Mouse (Mus musculus): ENCODE data around the gene Amot. TPM values are rescaled to one million over a fixed set of nuclear protein-coding genes. Genes with fewer than 3 reads are reported as not detected.

Amot gene
- polyA plus RNA-seq, 1 experiment from 2014 or later, result 0.44 TPM

GRCm38 (mm10) chrX:145497486-145497885, 7.5 kb downstream of the Amot start:
- no peak overlapping the region for H3K27ac ChIP-seq
- H3K79me2 ChIP-seq (ENCODE audit: inconsistent target), result no peaks in the 10 kb centered on the region
- H3K36me3 ChIP-seq (ENCODE audit: inconsistent target), result no peaks in the 10 kb centered on the region
- WGBS (ENCODE audit: missing documents), result 93% methylated on average over 6 of the region's 6 CpGs
- no peak overlapping the region for H3K4me3 ChIP-seq (ENCODE audit: inconsistent target)

GRCm38 (mm10) chrX:145495381-145495780, 9.6 kb downstream of the Amot start:
- no peaks in the 10 kb centered on the region for H3K36me3 ChIP-seq (ENCODE audit: inconsistent target)
- no peak overlapping the region for H3K4me3 ChIP-seq (ENCODE audit: inconsistent target)
- H3K79me2 ChIP-seq (ENCODE audit: inconsistent target), result no peaks in the 10 kb centered on the region
- 91% methylated on average over 4 of the region's 4 CpGs for WGBS (ENCODE audit: missing documents)
- H3K27ac ChIP-seq, result no peak overlapping the region

GRCm38 (mm10) chrX:145490821-145491220, 14.2 kb downstream of the Amot start:
- WGBS (ENCODE audit: missing documents), result 100% methylated on average over 1 of the region's 1 CpGs
- no peak overlapping the region for H3K4me3 ChIP-seq (ENCODE audit: inconsistent target)
- no peaks in the 10 kb centered on the region for H3K79me2 ChIP-seq (ENCODE audit: inconsistent target)
- H3K36me3 ChIP-seq (ENCODE audit: inconsistent target), result no peaks in the 10 kb centered on the region
- H3K27ac ChIP-seq, result no peak overlapping the region

- Histone ChIP-seq H3K27ac (no peak overlapping the region), H3K36me3 (ENCODE audit: inconsistent target) (no peaks in the 10 kb centered on the region), H3K4me3 (ENCODE audit: inconsistent target) (no peak overlapping the region), H3K79me2 (ENCODE audit: inconsistent target) (no peaks in the 10 kb centered on the region)
- 83% methylated on average over 3 of the region's 3 CpGs for WGBS (ENCODE audit: missing documents)
Measured at GRCm38 (mm10) chrX:145490417-145490816, 14.6 kb downstream of the Amot start.

GRCm38 (mm10) chrX:145489950-145490349, 15.0 kb downstream of the Amot start:
- Histone ChIP-seq H3K36me3 (ENCODE audit: inconsistent target) (no peaks in the 10 kb centered on the region), H3K27ac (no peak overlapping the region), H3K79me2 (ENCODE audit: inconsistent target) (no peaks in the 10 kb centered on the region), H3K4me3 (ENCODE audit: inconsistent target) (no peak overlapping the region)
- 89% methylated on average over 5 of the region's 5 CpGs for WGBS (ENCODE audit: missing documents)

GRCm38 (mm10) chrX:145485495-145485894, 19.5 kb downstream of the Amot start:
- WGBS (ENCODE audit: missing documents), result 80% methylated on average over 3 of the region's 4 CpGs
- no peak overlapping the region for H3K4me3 ChIP-seq (ENCODE audit: inconsistent target)
- no peaks in the 10 kb centered on the region for H3K79me2 ChIP-seq (ENCODE audit: inconsistent target)
- no peak overlapping the region for H3K27ac ChIP-seq
- no peaks in the 10 kb centered on the region for H3K36me3 ChIP-seq (ENCODE audit: inconsistent target)

GRCm38 (mm10) chrX:145483486-145484055, 21.4 kb downstream of the Amot start:
- H3K4me3 ChIP-seq (ENCODE audit: inconsistent target), result no peak overlapping the region
- WGBS (ENCODE audit: missing documents), result 89% methylated on average over 7 of the region's 7 CpGs
- no peak overlapping the region for H3K27ac ChIP-seq
- H3K36me3 ChIP-seq (ENCODE audit: inconsistent target), result no peaks in the 10 kb centered on the region
- no peaks in the 10 kb centered on the region for H3K79me2 ChIP-seq (ENCODE audit: inconsistent target)

- 100% methylated on average over 5 of the region's 5 CpGs for WGBS (ENCODE audit: missing documents)
Measured at GRCm38 (mm10) chrX:145482383-145482782, 22.6 kb downstream of the Amot start.

GRCm38 (mm10) chrX:145479942-145480341, 25.0 kb downstream of the Amot start:
- no peak overlapping the region for H3K4me3 ChIP-seq (ENCODE audit: inconsistent target)
- WGBS (ENCODE audit: missing documents), result 82% methylated on average over 8 of the region's 10 CpGs
- H3K27ac ChIP-seq, result no peak overlapping the region
- H3K79me2 ChIP-seq (ENCODE audit: inconsistent target), result no peaks in the 10 kb centered on the region
- no peaks in the 10 kb centered on the region for H3K36me3 ChIP-seq (ENCODE audit: inconsistent target)

More at GRCm38 (mm10) chrX:145482383-145482782, 22.6 kb downstream of the Amot start:
- H3K36me3 ChIP-seq (ENCODE audit: inconsistent target), result no peaks in the 10 kb centered on the region
- no peak overlapping the region for H3K4me3 ChIP-seq (ENCODE audit: inconsistent target)
- no peaks in the 10 kb centered on the region for H3K79me2 ChIP-seq (ENCODE audit: inconsistent target)
- H3K27ac ChIP-seq, result no peak overlapping the region

- WGBS (ENCODE audit: missing documents), result 91% methylated on average over 3 of the region's 3 CpGs
- Histone ChIP-seq H3K27ac (no peak overlapping the region), H3K4me3 (ENCODE audit: inconsistent target) (no peak overlapping the region), H3K36me3 (ENCODE audit: inconsistent target) (no peaks in the 10 kb centered on the region), H3K79me2 (ENCODE audit: inconsistent target) (no peaks in the 10 kb centered on the region)
Measured at GRCm38 (mm10) chrX:145477725-145478194, 27.2 kb downstream of the Amot start.

- Histone ChIP-seq H3K27ac (no peak overlapping the region), H3K79me2 (ENCODE audit: inconsistent target) (no peaks in the 10 kb centered on the region), H3K4me3 (ENCODE audit: inconsistent target) (no peak overlapping the region), H3K36me3 (ENCODE audit: inconsistent target) (no peaks in the 10 kb centered on the region)
- 93% methylated on average over 5 of the region's 5 CpGs for WGBS (ENCODE audit: missing documents)
Measured at GRCm38 (mm10) chrX:145477003-145477724, 27.8 kb downstream of the Amot start.

- no peaks in the 10 kb centered on the region for H3K79me2 ChIP-seq (ENCODE audit: inconsistent target)
- no peaks in the 10 kb centered on the region for H3K36me3 ChIP-seq (ENCODE audit: inconsistent target)
- H3K4me3 ChIP-seq (ENCODE audit: inconsistent target), result no peak overlapping the region
- WGBS (ENCODE audit: missing documents), result 95% methylated on average over 6 of the region's 6 CpGs
- H3K27ac ChIP-seq, result no peak overlapping the region
Measured at GRCm38 (mm10) chrX:145468264-145468663, 36.7 kb downstream of the Amot start.

- Histone ChIP-seq H3K27ac (no peak overlapping the region), H3K79me2 (ENCODE audit: inconsistent target) (no peaks in the 10 kb centered on the region), H3K4me3 (ENCODE audit: inconsistent target) (no peak overlapping the region), H3K36me3 (ENCODE audit: inconsistent target) (no peaks in the 10 kb centered on the region)
- WGBS (ENCODE audit: missing documents), result 58% methylated on average over 2 of the region's 2 CpGs
Measured at GRCm38 (mm10) chrX:145463524-145463923, 41.5 kb downstream of the Amot start.

- no peak overlapping the region for H3K4me3 ChIP-seq (ENCODE audit: inconsistent target)
- no peak overlapping the region for H3K27ac ChIP-seq
- H3K79me2 ChIP-seq (ENCODE audit: inconsistent target), result no peaks in the 10 kb centered on the region
- H3K36me3 ChIP-seq (ENCODE audit: inconsistent target), result no peaks in the 10 kb centered on the region
- WGBS (ENCODE audit: missing documents), result 71% methylated on average over 3 of the region's 3 CpGs
Measured at GRCm38 (mm10) chrX:145461339-145461738, 43.6 kb downstream of the Amot start.

- H3K27ac ChIP-seq, result no peak overlapping the region
- WGBS (ENCODE audit: missing documents), result 50% methylated on average over 4 of the region's 4 CpGs
- no peak overlapping the region for H3K4me3 ChIP-seq (ENCODE audit: inconsistent target)
- H3K36me3 ChIP-seq (ENCODE audit: inconsistent target), result no peaks in the 10 kb centered on the region
- H3K79me2 ChIP-seq (ENCODE audit: inconsistent target), result no peaks in the 10 kb centered on the region
Measured at GRCm38 (mm10) chrX:145456251-145456650, 48.7 kb downstream of the Amot start.

Data from macrophage (primary cell).